Mouse (Mus musculus) forebrain, embryonic 13.5 days (tissue): ENCODE results near the gene Olfr920. TPM values are rescaled to one million over a fixed set of nuclear protein-coding genes. Genes with fewer than 3 reads are reported as not detected.

Source experiments
- ATAC-seq: fragments of 200-750 bp; cut with Nextera tagmentation; 2 replicates; pipeline ENCODE4 v1.8.0; 2017
- H3K27ac ChIP-seq: fragments of 300-500 bp; sonication (generic); 2 replicates; pipeline ENCODE4 v1.5.1; 2015; ENCODE audit warnings: inconsistent platforms, mild to moderate bottlenecking, moderate library complexity
- H3K27me3 ChIP-seq: fragments of 300-500 bp; sonication (generic); 2 replicates; pipeline ENCODE4 v1.6.1; 2015; ENCODE audit warnings: mild to moderate bottlenecking, inconsistent platforms
- H3K36me3 ChIP-seq: fragments of 300-500 bp; sonication (generic); 2 replicates; pipeline ENCODE4 v1.6.1; 2015; ENCODE audit warnings: mild to moderate bottlenecking, inconsistent platforms; ENCODE audit not compliant: poor library complexity, severe bottlenecking
- H3K4me1 ChIP-seq: fragments of 300-500 bp; sonication (generic); 2 replicates; pipeline ENCODE4 v1.6.1; 2015; ENCODE audit warnings: inconsistent platforms
- H3K4me2 ChIP-seq: fragments of 300-500 bp; sonication (generic); 2 replicates; pipeline ENCODE4 v1.6.1; 2015; ENCODE audit warnings: inconsistent platforms, mild to moderate bottlenecking, moderate library complexity
- H3K4me3 ChIP-seq: fragments of 300-500 bp; sonication (generic); 2 replicates; pipeline ENCODE4 v1.5.1; 2015; ENCODE audit warnings: mild to moderate bottlenecking, inconsistent platforms
- H3K9ac ChIP-seq: fragments of 300-500 bp; sonication (generic); 2 replicates; pipeline ENCODE4 v1.6.1; 2015; ENCODE audit warnings: mild to moderate bottlenecking, inconsistent platforms
- H3K9me3 ChIP-seq: fragments of 300-500 bp; sonication (generic); replicated peaks from 2 replicates; pipeline ENCODE4 v1.6.1; 2016; ENCODE audit warnings: inconsistent platforms
- WGBS: fragments of 180-500 bp; shearing (Covaris S2); methylation state at CpG from one replicate; pipeline ENCODE4 v1.1.7; 2015; 5-methylcytosine and 5-hydroxymethylcytosine counted together
- polyA plus RNA-seq: library from polyadenylated mRNA; unstranded; fragments of >200 nt; fragmentation: Nextera tagmentation; extraction: Ambion mirVana; gene quantifications from 2 replicates; pipeline ENCODE4 v1.2.1, GENCODE M21; 2015

Gene Olfr920
- not detected in 2 replicates for polyA plus RNA-seq

GRCm38 (mm10) chr9:38751999-38752398, at the start of gene Olfr920:
Olfr920 (plus strand) TSS chr9:38752299.
- Histone ChIP-seq H3K4me3 (no peak within 1 kb of the TSS), H3K4me1 (no peaks in the 10 kb centered on the region), H3K36me3 (no peaks in the 10 kb centered on the region), H3K27ac (no peak within 1 kb of the TSS), H3K27me3 (no peaks in the 10 kb centered on the region), H3K9ac (no peak within 1 kb of the TSS), H3K9me3 (no peaks in the 10 kb centered on the region), H3K4me2 (no peak within 1 kb of the TSS)
- WGBS = 87% methylated on average over 1 of the region's 1 CpGs
- no peak for ATAC-seq

GRCm38 (mm10) chr9:38718102-38718501, 34.0 kb upstream of the Olfr920 start, which contains the start of gene Vwa5a:
Vwa5a (plus strand) TSS chr9:38718268.
- Histone ChIP-seq H3K36me3 (no peaks in the 10 kb centered on the region), H3K4me3 (peak within 1 kb of the TSS; percentile 41), H3K9ac (peak within 1 kb of the TSS; percentile 51; the same call in 1 of the 2 replicates), H3K4me1 (peaks cover 9% of the 10 kb centered on the region; the same call in 1 of the 2 replicates), H3K27me3 (no peaks in the 10 kb centered on the region), H3K4me2 (peak within 1 kb of the TSS; percentile 57), H3K27ac (no peak within 1 kb of the TSS), H3K9me3 (no peaks in the 10 kb centered on the region)
- ATAC-seq = peak; percentile 48; the same call in 1 of the 2 replicates
- WGBS = 3% methylated on average over 4 of the region's 4 CpGs

- no peaks in the 10 kb centered on the region for H3K9me3 ChIP-seq
- no peaks in the 10 kb centered on the region for H3K27me3 ChIP-seq
- H3K4me2 ChIP-seq = peak overlapping the region; percentile 57
- 2% methylated on average over 3 of the region's 3 CpGs for WGBS
- H3K9ac ChIP-seq = peak overlapping the region; percentile 51; the same call in 1 of the 2 replicates
- no peak overlapping the region for H3K27ac ChIP-seq
- H3K4me3 ChIP-seq = peak overlapping the region; percentile 41
- no peak for ATAC-seq
- H3K36me3 ChIP-seq = no peaks in the 10 kb centered on the region
- peaks cover 9% of the 10 kb centered on the region; the same call in 1 of the 2 replicates for H3K4me1 ChIP-seq
These were observed 33.1 kb upstream of the Olfr920 start for GRCm38 (mm10) chr9:38718927-38719441.

- Histone ChIP-seq H3K9me3 (no peaks in the 10 kb centered on the region), H3K4me3 (no peak overlapping the region), H3K27ac (no peak overlapping the region), H3K4me2 (no peak overlapping the region), H3K4me1 (0 out of 2 replicates have a peak, but pooled peaks cover 3% of the 10 kb centered on the region), H3K9ac (no peak overlapping the region), H3K36me3 (no peaks in the 10 kb centered on the region), H3K27me3 (no peaks in the 10 kb centered on the region)
- WGBS = 89% methylated on average over 1 of the region's 1 CpGs
- ATAC-seq = no peak
These were observed 28.1 kb upstream of the Olfr920 start for GRCm38 (mm10) chr9:38724044-38724443.

- Histone ChIP-seq H3K36me3 (no peaks in the 10 kb centered on the region), H3K9ac (no peak overlapping the region), H3K9me3 (no peaks in the 10 kb centered on the region), H3K4me3 (no peak overlapping the region), H3K27ac (no peak overlapping the region), H3K4me1 (no peaks in the 10 kb centered on the region), H3K4me2 (no peak overlapping the region), H3K27me3 (no peaks in the 10 kb centered on the region)
- no peak for ATAC-seq
- 79% methylated on average over 3 of the region's 3 CpGs for WGBS
These were observed 23.9 kb upstream of the Olfr920 start for GRCm38 (mm10) chr9:38728218-38728617.

- no peak for ATAC-seq
- no peak overlapping the region for H3K4me2 ChIP-seq
- 91% methylated on average over 1 of the region's 1 CpGs for WGBS
- no peaks in the 10 kb centered on the region for H3K4me1 ChIP-seq
- no peaks in the 10 kb centered on the region for H3K9me3 ChIP-seq
- H3K9ac ChIP-seq = no peak overlapping the region
- H3K27ac ChIP-seq = no peak overlapping the region
- no peak overlapping the region for H3K4me3 ChIP-seq
- no peaks in the 10 kb centered on the region for H3K36me3 ChIP-seq
- H3K27me3 ChIP-seq = no peaks in the 10 kb centered on the region
These were observed 10.7 kb upstream of the Olfr920 start for GRCm38 (mm10) chr9:38741408-38741807.

GRCm38 (mm10) chr9:38744619-38745315, 7.3 kb upstream of the Olfr920 start:
- Histone ChIP-seq H3K9me3 (no peaks in the 10 kb centered on the region), H3K27me3 (no peaks in the 10 kb centered on the region), H3K4me1 (no peaks in the 10 kb centered on the region), H3K4me2 (no peak overlapping the region), H3K36me3 (no peaks in the 10 kb centered on the region), H3K4me3 (no peak overlapping the region), H3K9ac (no peak overlapping the region), H3K27ac (no peak overlapping the region)
- 94% methylated on average over 4 of the region's 4 CpGs for WGBS
- ATAC-seq = no peak

- ATAC-seq = no peak
- Histone ChIP-seq H3K9ac (no peak within 1 kb of the TSS), H3K9me3 (no peaks in the 10 kb centered on the region), H3K27me3 (no peaks in the 10 kb centered on the region), H3K4me1 (no peaks in the 10 kb centered on the region), H3K4me2 (no peak within 1 kb of the TSS), H3K27ac (no peak within 1 kb of the TSS), H3K4me3 (no peak within 1 kb of the TSS), H3K36me3 (no peaks in the 10 kb centered on the region)
These were observed 20.7 kb downstream of the Olfr920 start, which contains the start of gene Olfr921 for GRCm38 (mm10) chr9:38772768-38773167. Olfr921 (plus strand) TSS chr9:38773068.

GRCm38 (mm10) chr9:38792689-38793088, 40.6 kb downstream of the Olfr920 start:
- Histone ChIP-seq H3K9ac (no peak overlapping the region), H3K36me3 (no peaks in the 10 kb centered on the region), H3K4me2 (no peak overlapping the region), H3K4me1 (no peaks in the 10 kb centered on the region), H3K27ac (no peak overlapping the region), H3K27me3 (no peaks in the 10 kb centered on the region), H3K4me3 (no peak overlapping the region), H3K9me3 (no peaks in the 10 kb centered on the region)
- 86% methylated on average over 2 of the region's 2 CpGs for WGBS
- no peak for ATAC-seq

GRCm38 (mm10) chr9:38805696-38806095, 53.6 kb downstream of the Olfr920 start:
- Histone ChIP-seq H3K9me3 (no peaks in the 10 kb centered on the region), H3K4me1 (no peaks in the 10 kb centered on the region), H3K9ac (no peak overlapping the region), H3K27me3 (no peaks in the 10 kb centered on the region), H3K36me3 (no peaks in the 10 kb centered on the region), H3K27ac (no peak overlapping the region), H3K4me2 (no peak overlapping the region), H3K4me3 (no peak overlapping the region)
- no peak for ATAC-seq
